ENCODE assay signal across 8 mouse cellular contexts in genomic region chrX:78582854-78583201, GRCm38 (mm10). TPM values are rescaled to one million over a fixed set of nuclear protein-coding genes. Genes with fewer than 3 reads are reported as not detected.
DNase-seq lines count a peak whose midpoint lies in the region; ATAC-seq and TF ChIP-seq lines count a peak whose summit lies in the region.

No protein-coding gene starts in this region.

- peak; percentile 52 for ATAC-seq in hindbrain, embryonic 13.5 days (ENCODE audit: low FRiP score)
- no peak for ATAC-seq in monocyte, adult 5-6 weeks (replicated peaks; ENCODE audit: insufficient number of reproducible peaks, low FRiP score, low TSS enrichment, poor library complexity, severe bottlenecking)

- peak overlapping the region; percentile 77 for H3K4me3 ChIP-seq in bone marrow macrophage, adult 2 months (ENCODE audit: insufficient read depth, low read length)
- H3K4me3 ChIP-seq in hindbrain, embryonic 13.5 days, result peak overlapping the region; percentile 52
- H3K4me3 ChIP-seq in left cerebral cortex, adult 2 months, result peak overlapping the region; percentile 48

- peak overlapping the region; percentile 52 for H3K4me2 ChIP-seq in hindbrain, embryonic 13.5 days

- no peak for TF ChIP-seq POLR2A in bone marrow macrophage, adult 2 months (IDR thresholded peaks at IDR 0.05; ENCODE audit: borderline replicate concordance, low read depth, low read length)

- no peaks in the 10 kb centered on the region for H3K9me3 ChIP-seq in hindbrain, embryonic 13.5 days

- H3K4me1 ChIP-seq in bone marrow macrophage, adult 2 months (ENCODE audit: control insufficient read depth, insufficient read depth, low read length), result 0 out of 2 replicates have a peak, but pooled peaks cover 2% of the 10 kb centered on the region
- H3K4me1 ChIP-seq in hindbrain, embryonic 13.5 days (replicated peaks), result no peaks in the 10 kb centered on the region

- 0 out of 2 replicates have a peak overlapping the region, but pooled peaks have one; percentile 46 for H3K27ac ChIP-seq in bone marrow macrophage, adult 2 months (ENCODE audit: insufficient read depth, low read depth, low read length)
- H3K27ac ChIP-seq in hindbrain, embryonic 13.5 days, result peak overlapping the region; percentile 88; the same call in 1 of the 2 replicates
- H3K27ac ChIP-seq in left cerebral cortex, adult 2 months, result no peak overlapping the region

- peak; percentile 36 for DNase-seq in Muller cell, postnatal 12 days (ENCODE audit: inconsistent ontology term)
- peak; percentile 27 for DNase-seq in gastrocnemius, adult 18-20 months (ENCODE audit: low spot score)
- DNase-seq in left cerebral cortex, adult 2 months (ENCODE audit: extremely low spot score in 1 of 2, low spot score in 2 of 2), result peak in 1 of 2 experiments; percentile 9
- DNase-seq in lung, postnatal 36 days, result peak; percentile 71
- DNase-seq in right cerebral cortex, postnatal 36 days (ENCODE audit: low spot score in 2 of 2), result peak; percentile 1 to 3

- intact Hi-C loops in left cerebral cortex, adult 2 months (cut with DNase I), result no loop called here

- no peaks in the 10 kb centered on the region for H3K36me3 ChIP-seq in hindbrain, embryonic 13.5 days

- TF ChIP-seq CTCF in bone marrow macrophage, adult 2 months (IDR thresholded peaks at IDR 0.05; ENCODE audit: low read depth, low read length), result no peak
- TF ChIP-seq CTCF in left cerebral cortex, adult 2 months (IDR thresholded peaks at IDR 0.05), result no peak

- no CpG with 5 or more reads among the region's 21 CpGs for WGBS in hindbrain, embryonic 13.5 days

- no peaks in the 10 kb centered on the region for H3K27me3 ChIP-seq in hindbrain, embryonic 13.5 days

- peak overlapping the region; percentile 69 for H3K9ac ChIP-seq in hindbrain, embryonic 13.5 days

RNA-seq across cellular contexts. Expression of gene Prrg1, which starts 0.9 kb away (rescaled TPM):
- 4.5 and 5.9 TPM in 2 replicates for polyA plus RNA-seq in bone marrow macrophage, adult 2 months (2012; ENCODE audit: insufficient read depth, insufficient read length, missing spikeins)
- 1 to 10 TPM; 2.6 to 3.6 TPM for total RNA-seq in gastrocnemius, adult 18-20 months (2021)
- 6.1 and 6.4 TPM in 2 replicates for polyA plus RNA-seq in hindbrain, embryonic 13.5 days (2015; fragmentation: Nextera tagmentation; extraction: Ambion mirVana)
- 1 to 10 TPM; 3.6 to 4.2 TPM for total RNA-seq in left cerebral cortex, adult 2 months (2021)
- total RNA-seq in monocyte, adult 5-6 weeks (2017), result 0.96 TPM in 1 of 3 replicates, not detected in the others
